Mouse (Mus musculus) right cerebral cortex, postnatal 25 days (tissue): ENCODE measurements around the gene Pkn1.

Experiments
- DNase-seq: peaks from one replicate; pipeline ENCODE4 v3.0.0; 2022

The Pkn1 gene

DNA sequence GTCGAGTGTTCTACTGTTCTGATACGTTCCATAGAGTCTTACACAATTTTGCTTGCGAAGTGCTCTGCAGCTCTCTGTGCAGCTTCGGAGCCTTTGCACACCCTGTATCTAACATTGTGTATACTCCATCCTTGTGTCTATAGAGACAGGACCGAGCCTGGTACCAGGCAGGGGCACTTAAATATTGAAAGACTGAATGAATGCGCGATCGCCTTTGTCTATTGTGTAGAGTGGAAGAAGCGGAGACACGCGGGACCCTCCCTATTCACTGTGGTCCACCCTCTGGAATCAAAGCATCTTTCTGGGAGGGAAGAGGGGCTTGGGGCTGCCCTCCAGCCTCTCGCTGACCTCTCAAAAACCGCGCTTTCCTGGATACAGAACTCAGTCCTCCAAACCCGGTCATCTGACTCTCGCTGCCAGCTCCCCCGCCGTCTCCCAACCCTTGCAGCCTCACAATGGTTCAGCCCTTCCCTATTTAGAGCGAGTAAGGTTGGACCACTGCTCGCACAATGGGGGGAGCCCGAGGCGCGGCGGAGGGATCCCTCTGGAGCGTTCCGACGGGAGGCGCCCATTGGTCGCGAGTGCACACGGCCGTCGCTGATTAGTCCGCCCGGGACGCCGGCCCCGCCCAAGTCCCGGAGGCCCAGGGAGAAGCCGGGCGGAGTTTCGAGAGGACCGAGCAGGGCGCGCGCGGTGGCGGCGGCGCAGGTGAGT, 46.8 kb downstream of the Pkn1 start, which contains the start of gene Gipc1:
Gene Gipc1, plus strand, starts transcription at position 648 of the 714 bp plus-strand sequence.
- DNase-seq: peak; percentile 96

DNA sequence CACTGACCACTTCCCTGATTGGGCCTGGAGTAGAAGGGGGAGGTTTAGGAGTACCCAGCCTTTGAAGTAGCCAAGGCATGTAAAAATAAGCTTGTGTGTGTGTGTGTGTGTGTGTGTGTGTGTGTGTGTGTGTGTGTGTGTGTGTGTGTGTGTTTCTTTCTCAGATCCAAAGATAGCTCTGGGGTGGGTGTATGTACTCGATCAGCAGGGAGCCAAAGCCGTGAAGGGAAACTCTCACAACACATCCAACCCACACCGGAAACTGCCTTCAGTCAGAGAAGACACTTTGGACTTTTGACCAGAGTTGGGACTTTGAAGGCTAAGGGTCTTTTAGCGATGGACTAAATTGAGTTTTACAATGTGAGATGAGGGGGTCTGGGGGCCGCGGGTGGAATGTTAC, 49.3 kb downstream of the Pkn1 start:
- no peak for DNase-seq

DNA sequence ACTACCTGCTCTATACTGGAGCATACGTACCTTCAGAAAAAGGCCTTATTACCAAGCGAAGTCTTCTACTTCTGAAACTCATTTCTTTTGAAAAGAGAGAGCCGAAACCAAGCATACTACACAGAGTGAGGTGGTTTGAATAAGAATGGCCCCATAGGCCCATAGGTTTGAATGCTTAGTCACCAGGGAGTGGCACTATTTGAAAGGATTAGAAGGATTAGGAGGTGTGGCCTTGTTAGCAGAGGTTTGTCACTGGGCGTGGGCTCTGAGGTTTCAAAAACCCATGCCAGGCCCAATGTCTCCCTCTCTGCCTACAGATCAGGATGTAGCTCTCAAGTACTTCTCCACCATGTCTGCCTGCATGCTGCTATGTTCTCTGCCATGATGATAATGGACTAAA, 50.9 kb downstream of the Pkn1 start:
- DNase-seq: no peak

DNA sequence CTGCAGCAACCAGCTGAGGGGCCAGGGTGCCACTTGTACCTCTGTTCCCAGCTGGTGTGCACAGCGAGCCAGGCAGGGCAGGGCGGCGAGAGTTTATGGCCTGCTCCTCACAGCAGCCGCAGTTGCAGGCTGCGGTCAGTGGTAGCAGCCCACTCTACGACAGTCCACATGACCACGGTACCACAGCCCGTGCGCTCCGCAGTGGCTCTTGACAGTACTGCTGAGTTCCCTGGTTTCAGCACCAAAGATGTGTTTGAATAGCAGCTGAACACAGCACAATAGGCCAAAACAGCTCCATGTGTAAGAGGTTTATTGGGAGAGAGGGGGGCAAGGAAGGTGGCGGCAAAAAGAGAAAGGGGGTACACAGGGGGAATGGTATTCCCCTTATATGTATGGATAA, 51.5 kb downstream of the Pkn1 start:
- DNase-seq: no peak

DNA sequence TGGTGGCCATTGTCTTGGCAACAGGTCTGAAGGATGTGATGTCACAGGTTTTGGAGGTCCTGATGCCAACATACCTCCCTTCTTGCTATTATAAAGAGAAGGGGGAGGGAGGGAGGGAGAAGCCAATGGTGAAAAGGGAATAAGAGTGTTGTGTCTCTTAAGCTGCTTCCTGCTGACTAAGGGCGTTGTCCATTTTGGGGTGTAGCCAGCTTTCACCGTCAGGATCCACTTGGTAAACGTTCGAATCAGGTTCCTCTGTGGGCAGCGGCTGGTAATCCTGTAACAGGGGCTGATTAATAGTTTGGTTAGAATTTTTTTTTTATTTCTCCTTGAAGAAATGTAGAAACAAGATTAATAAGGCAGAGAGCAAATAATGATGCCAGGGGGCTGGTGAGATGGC, 59.3 kb downstream of the Pkn1 start:
- no peak for DNase-seq

DNA sequence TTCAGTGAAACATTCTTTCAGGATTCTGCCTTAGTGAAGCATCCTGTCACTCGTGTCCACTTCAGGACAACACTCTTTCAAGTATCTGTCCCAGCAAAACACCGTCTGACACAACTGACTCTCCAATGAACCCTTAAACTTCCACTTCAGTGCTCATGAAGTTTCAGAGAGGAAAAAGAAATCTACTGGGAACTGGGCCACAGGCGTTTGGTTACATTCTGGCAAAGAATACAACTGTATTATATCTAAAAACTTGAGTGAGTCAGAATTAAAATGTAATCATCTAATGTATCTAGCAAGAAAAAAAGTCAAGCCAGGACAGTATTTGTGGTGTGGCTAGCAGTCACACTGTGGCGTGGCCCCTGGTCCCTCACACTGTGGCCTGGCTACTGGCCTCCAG, 60.1 kb downstream of the Pkn1 start:
- DNase-seq: no peak

DNA sequence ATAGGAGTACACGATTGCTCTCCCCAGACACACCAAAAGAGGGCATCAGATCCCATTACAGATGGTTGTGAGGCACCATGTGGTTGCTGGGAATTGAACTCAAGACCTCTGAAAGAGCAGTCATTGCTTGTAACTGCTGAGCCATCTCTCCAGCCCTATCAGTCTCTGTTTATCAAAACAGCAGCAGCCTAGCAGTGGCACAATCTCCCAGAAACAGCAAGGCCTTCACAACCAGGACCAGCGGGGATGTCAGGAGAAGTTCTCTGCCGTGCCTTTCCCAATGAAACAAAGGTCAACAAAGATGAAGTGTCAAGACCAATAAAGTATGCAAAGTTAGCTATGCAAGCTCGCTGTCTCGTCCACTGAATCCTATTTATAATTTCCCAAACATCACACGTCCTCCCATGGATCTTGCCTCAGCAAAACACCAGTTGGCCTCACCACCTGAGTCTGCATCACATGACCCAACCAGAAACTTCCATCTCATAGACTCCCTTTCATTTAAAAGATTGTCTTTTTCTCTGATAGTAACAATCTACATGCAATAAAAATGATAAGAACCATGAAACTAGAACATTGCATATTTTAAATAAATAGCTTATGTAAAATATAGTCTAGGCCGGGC, 66.8 kb downstream of the Pkn1 start:
- DNase-seq: no peak

DNA sequence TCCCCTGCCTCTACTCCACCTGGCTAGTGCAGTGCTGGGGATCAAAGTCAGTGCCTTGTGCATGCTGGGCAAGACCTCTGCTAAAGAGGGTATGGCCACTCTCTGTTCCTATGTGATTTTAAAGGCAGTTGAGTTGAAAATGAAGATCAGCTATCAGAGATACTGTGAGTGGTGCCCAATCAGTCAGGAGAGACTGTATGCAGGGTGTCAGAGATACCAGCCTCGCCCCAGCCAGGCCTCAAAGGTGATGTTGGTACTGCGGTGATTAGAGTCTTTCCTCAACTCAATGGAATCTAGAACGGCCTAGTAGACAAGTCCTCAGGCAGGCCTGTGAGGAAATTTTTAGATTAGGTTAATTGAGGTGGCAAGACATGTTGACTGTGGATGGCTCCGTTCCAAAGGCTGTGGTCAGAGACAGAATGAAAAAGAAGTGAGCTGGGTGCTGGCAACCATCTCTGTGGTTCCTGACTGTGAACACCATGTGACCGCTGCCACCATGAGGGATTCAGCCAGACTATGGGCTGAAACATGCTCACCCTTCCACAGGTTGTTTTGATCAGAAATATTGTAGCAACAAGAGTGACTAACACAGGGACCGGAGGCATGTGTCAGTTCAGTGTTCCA, 73.2 kb downstream of the Pkn1 start:
- no peak for DNase-seq

DNA sequence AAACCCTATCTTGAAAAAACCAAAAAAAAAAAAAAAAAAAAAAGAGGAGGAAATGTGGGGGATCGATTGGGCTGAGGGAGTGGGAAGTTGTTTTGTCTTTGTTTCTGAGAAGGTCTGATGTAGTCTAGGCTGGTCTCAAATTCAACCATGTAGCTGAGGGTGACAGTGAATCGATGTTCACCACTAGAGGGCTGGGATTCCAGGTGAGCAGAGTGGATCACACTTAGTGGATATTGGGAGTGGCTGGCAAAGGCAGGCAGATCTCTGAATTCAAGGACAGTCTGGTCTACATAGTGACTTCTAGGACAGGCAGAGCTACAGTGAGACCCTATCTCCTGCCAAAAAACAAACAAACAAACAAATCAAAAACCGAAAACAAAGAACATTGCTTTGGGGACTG, 74.2 kb downstream of the Pkn1 start:
- DNase-seq: no peak

DNA sequence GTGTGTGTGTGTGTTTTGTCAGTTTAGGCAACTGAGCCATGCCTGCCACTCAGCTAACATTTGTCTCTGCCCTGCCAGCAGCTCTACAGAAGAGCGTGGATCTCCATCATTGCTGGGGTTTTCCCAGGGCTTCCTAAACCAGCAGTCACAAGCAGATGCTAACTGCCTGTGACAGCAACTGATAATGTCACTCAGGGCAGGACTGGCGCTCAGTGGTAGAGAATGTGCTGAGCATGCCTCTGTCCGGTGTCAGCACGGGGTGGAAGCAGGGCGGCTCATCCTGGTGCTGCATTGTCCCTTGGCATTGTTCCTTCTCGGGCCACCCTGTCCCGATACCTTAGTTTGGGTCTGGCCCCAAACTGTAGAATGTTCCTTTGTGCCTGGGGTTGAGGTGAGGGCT, 75.4 kb downstream of the Pkn1 start:
- DNase-seq: no peak

DNA sequence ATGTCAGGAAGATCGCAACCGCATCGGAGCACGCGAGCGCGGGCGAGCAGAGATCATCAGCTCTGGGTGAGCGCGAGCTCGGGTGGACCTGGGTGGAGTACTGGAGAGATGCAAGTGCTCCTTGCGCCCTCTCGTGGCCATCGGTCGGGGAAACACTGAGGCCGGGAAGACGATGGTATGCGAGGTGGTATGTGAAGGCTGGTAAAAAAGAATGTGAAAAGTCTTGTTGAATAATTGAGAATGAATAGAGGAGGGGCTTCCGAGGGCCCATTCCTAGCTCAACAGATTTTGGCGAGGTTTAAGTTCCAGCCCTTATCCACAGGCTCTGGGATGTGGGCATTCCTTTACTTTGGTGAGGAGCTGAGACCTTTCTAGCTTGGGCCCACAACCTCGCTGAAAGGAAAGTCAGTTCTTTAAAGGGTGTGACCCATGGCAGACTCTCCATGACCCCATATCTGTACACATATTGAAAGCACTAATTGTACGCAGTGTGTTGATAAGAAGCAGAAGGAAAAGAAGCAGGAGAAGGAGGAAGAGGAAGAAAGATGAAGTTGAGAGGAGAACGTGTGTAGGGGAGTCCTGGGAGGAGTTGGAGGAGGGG, 76.5 kb downstream of the Pkn1 start:
- peak; percentile 86 for DNase-seq

DNA sequence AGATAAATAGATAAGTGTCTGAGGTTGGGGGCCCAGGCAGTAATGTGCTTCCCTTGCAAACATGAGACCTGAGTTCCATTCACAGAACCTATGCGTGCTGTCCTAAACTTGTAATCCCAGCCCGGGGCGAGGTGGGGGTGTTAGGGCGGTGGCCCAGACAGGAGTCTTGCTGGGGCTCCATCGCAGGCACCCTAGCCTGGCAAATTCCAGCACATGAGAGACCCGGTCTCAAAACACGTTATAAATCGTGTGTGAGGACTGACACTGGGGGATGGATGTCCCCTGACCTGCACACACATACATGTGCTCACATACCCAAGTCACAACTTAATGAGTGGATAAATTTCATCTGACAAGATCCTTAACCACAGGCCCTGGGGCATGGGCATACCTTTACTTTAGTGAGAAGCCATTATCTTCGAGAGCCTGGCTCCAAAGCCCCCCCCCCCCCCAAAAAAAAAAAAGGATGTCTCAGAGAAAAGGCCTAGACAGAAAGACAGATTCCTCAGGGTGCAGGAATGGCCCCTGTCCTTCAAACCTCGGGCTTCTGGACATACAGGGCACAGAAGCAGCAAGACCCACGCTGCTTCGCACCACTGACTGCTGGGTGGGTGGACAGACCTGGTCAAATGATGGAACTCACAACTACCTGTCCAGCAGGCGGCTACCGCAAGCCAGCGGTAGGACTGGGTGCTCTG, 77.1 kb downstream of the Pkn1 start:
- no peak for DNase-seq

DNA sequence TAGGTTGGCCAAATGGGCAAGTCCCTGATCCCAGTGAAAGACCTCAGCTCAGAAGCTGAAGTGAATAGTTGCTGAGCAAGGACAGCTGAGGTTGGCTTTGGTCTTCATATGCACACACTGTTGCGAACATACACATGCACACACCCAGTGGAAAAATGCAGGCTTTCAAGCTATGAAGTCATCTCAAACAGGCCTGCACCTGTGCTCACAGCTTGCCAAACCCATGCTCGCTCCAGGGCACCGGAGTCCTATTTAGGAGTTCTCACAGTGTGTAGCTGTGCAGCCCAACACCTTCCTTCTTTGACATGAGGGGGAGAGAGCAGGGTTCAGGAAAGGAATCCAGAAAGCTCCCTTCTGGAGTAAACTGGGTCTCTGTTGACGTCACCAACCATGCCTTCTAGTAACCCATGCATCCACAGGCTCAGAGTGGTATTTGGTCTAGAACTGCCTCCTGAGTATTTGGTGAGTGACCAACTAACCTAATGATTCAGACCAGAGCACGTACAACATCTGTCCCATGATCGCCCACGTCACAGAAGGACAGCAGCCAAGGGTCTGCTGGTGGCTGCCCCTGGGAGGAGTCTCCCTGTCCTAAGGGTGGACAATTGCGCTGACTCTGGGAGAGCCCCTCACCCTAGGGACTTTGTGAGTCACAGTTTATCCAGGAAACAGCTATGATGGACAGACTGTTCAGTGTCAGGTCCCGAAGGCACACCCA, 79.3 kb downstream of the Pkn1 start:
- DNase-seq: no peak

DNA sequence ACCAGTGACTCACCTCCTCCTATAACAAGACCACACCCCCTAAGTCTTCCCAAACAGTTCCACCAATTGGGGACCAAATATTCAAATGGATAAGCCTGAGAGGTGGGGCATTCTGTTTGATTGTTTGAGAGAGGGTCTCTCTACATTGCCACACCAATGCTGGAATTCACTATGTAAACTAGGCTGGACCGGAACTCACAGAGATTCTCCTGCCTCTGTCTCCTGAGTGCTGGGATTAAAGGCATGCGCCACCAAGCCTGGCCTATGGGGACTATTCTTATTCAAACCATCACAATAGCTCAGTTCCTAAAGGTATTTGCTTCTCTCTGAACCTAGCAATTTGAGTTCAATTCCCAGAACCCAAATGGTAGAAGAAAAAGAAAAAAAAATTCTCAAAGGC, 80.4 kb downstream of the Pkn1 start:
- DNase-seq: no peak

DNA sequence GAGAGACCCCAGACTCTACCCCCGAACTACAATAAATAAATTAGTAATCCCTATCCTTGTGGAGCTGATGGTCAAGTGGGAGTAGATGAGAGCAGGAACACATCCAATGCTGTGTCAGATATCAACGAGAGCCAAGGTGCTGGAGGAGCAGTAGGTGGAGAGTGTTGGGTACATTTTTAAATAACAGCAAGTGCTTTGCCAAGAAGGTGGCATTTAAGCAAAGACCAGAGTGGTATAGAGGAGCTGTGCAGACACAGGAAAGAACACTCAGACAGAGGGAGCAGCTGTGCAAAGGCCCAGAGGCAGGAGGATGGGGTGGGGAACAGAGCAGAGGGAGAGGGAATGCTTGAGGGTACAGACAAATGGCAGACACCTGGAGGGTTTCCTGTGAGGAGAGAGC, 81.9 kb downstream of the Pkn1 start:
- no peak for DNase-seq

DNA sequence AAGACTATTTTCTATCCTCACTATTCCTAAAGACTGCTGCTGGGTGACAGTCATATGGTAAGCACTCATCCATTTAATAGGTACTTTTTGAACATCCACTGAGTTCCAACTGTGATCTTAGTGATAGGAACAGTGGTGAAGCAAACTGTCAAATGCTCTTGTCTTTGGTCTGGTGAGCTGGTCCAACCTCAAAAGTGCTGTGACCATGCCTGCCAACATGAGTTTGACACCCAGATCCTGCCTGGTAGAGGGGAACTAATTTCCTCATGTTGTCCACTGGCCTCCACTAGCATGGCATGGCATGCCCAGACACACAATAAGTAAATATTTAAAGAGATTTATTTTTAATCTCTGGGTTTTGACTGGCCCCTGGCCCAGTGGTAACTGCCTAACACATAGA, 82.4 kb downstream of the Pkn1 start:
- no peak for DNase-seq
